Mouse (Mus musculus) T-helper 2 cell (primary cell): Measurements from ENCODE around the gene Tmem269.

Experiments used
- in situ Hi-C: fragments of 300-600 bp; cut with MboI, MseI; formaldehyde crosslinking; loops from one replicate; pipeline ENCODE4 v1.15.1; 2025; ENCODE audit warnings: high pct_unique_total_duplicates

The Tmem269 gene

DNA sequence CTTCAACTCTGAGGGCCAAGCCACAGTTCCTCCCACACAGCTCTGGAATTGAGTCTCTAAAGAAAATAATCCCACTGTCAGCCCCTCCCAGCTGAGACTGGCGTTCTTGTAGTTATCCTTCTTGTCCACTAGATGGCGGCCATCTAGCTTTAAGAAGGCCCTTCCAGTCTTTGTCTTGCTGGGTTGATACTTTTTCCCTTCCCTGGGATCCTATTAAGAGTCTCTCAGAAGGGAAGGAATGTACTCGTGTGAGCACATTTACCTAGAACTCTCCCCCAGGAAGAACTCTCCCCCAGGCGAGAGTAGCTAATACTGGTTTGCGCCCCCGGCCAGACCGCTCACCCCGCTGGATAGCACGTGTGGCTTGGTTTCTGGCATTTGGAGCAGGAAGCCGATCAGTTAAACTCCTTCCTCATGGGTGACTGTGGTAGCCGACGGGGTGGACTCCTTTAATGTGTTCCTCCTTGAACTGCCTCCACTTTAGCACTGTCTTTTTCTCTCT lies 21.2 kb upstream of the Tmem269 start:
- in situ Hi-C loops: loop anchor here (25.0 kb wide), 1 partner anchor 1048 kb away; the partner anchor contains the start of gene Foxo6

- in situ Hi-C loops: loop anchor here (25.0 kb wide), 1 partner anchor 1049 kb away; the partner anchor contains the start of gene Foxo6
Measured at GRCm38 (mm10) chr4:119238661-119239060, 20.6 kb upstream of the Tmem269 start.

- in situ Hi-C loops: loop anchor here (25.0 kb wide), 1 partner anchor 1053 kb away; the partner anchor contains the start of gene Foxo6
Measured at GRCm38 (mm10) chr4:119234348-119234747, 16.3 kb upstream of the Tmem269 start.

GRCm38 (mm10) chr4:119233256-119233901 lies 15.4 kb upstream of the Tmem269 start:
- in situ Hi-C loops: loop anchor here (25.0 kb wide), 1 partner anchor 1054 kb away; the partner anchor contains the start of gene Foxo6

DNA sequence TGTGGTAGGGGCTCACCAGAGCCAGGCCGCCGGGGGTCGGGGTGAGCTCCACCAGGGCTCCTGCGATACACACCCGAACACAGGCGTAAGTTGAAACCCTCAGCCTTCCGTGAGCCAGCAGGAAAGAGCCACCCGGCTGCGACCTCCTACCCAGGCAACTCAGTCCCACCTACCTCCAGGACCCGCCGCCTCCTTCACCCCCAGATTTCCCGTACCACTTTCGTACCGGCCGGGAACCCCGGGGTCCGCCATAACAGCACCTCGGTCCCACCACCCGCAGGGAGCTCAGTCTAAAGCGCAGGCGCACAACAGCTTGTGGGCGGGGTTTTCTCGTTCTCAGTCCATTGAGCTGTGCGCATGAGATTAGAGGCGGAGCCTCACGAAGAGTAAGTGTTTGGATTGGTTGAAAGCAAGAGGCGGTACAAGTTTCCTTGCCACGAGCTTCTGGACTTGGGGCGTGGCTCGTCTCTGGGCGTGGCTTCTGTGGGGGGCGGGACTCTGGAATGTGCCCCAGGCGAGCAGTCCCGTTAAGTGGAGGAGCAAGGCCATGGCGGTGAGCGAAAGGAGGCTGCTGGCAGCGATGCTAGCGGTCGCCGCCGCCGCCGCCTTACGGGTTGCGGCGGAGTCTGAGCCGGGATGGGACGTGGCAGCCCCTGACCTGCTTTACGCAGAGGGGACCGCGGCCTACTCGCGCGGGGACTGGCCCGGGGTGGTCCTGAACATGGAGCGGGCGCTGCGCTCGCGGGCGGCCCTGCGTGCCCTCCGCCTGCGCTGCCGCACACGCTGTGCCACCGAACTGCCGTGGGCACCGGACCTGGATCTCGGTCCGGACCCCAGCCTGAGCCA lies 14.6 kb upstream of the Tmem269 start, which contains the start of the genes AU022252 and P3h1:
Gene AU022252 (minus strand): TSS at position 303 of the 846 bp plus-strand sequence.
Gene P3h1 (plus strand): TSS at position 506 of the 846 bp plus-strand sequence.
- in situ Hi-C loops: loop anchor here (25.0 kb wide), 1 partner anchor 1055 kb away; the partner anchor contains the start of gene Foxo6

DNA sequence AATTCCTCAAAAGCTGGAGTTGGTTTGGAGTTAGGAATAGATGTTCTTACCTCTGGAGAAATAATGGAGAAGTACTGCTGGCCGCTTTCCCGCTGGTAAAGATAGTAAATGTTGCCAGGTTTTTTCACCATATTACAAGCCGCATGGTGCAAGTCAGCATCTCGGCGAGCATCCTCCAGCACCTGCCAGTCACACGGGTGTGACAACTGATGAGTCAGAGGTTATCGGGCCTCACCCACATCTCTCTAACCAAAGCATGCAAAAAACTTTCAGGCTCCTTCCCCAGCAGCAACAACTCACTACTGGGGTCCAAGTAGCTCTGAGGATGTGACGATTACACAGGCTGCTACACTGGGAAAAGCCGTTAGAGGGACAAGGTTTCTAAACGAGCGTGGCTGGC lies 8.7 kb upstream of the Tmem269 start:
- in situ Hi-C loops: loop anchor here (25.0 kb wide), 1 partner anchor 1061 kb away; the partner anchor contains the start of gene Foxo6

- in situ Hi-C loops: loop anchor here (25.0 kb wide), 1 partner anchor 1062 kb away; the partner anchor contains the start of gene Foxo6
Measured at GRCm38 (mm10) chr4:119225719-119226118, 7.7 kb upstream of the Tmem269 start.

GRCm38 (mm10) chr4:119224534-119224933 lies 6.5 kb upstream of the Tmem269 start:
- in situ Hi-C loops: loop anchor here (5.0 kb wide), 1 partner anchor 47 kb away; no protein-coding TSS in a partner anchor

GRCm38 (mm10) chr4:119223696-119224095 lies 5.7 kb upstream of the Tmem269 start:
- in situ Hi-C loops: loop anchor here (5.0 kb wide), 1 partner anchor 46 kb away; no protein-coding TSS in a partner anchor

DNA sequence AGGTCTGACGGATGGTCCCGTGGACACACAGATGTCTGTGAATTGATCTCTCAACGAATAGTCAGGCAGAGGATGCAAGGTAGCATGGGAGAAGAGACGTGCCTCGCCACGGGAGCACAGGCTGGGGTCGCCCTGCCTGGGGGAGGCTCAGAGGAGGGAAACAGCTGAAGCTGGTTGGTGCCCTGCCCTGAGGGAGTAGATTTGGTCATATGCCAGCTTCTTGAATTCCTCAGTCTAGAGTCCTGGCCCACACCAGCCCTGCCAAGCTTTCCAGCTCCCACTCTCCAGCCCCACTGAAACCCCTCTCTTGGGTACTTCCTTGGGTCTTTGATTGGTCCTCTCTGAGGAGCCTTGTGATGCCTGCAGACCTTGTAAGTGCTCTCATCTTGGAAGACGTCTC lies 1.4 kb downstream of the Tmem269 start:
- in situ Hi-C loops: loop anchor here (10.0 kb wide), 1 partner anchor 1428 kb away; no protein-coding TSS in a partner anchor

DNA sequence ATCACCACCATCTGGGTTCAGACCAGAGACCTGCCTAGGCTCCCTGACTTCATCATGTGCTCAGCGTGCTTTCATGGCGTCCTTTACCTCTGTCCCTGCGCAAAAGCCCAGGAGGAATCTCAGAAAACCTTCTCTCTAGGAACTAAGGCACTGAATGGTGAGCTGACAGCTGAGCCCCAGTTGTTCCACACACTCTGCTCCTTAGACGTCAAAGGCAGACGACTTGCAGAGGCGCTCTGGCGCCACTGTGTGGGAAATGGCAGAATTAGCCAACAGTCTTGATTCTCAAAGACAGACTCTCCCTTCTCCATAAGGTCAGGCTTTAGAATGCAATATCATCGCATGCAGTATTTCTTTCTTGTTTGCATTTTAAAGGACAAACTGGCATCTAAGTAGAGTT lies 13.3 kb downstream of the Tmem269 start:
- in situ Hi-C loops: no loop called here

GRCm38 (mm10) chr4:119198105-119198504 lies 19.9 kb downstream of the Tmem269 start:
- in situ Hi-C loops: no loop called here

DNA sequence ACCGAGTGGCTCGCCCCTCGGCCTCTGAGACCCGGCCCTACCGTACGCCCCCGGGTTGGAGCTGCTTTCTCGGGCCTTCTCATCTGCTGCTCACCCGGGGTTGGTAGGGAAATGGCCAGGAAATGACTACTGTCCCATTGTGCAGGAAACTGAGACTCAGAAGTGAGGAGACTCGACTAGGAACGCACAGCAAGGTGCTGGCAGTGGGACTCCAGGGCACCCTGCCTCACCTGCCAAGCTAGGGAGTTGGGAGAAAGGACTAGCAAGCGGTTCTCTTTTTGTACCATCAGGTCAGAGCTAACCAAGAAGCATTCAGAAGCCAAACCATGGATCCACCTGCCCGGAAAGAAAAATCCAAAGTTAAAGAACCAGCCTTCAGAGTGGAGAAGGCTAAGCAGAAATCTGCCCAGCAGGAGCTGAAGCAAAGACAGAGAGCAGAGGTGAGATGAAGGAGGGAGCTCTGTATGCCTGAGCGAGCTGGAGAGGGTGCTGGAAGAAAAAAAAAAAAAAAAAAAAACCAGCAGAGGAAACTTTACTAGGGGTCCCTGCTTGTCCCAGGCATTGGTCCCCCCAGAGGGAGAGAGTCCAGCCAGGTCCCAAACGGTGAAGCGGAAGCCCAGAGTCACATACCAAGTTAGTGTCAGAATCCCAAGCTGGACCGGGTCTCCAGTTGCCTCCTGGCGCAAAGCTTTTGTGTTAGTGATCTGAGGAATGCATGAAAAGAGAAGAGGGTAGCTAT lies 22.3 kb downstream of the Tmem269 start:
- in situ Hi-C loops: no loop called here

- in situ Hi-C loops: no loop called here
Measured at GRCm38 (mm10) chr4:119194909-119195581, 23.0 kb downstream of the Tmem269 start, which contains the start of gene Svbp. TSS of gene Svbp (plus strand) at chr4:119195306.

DNA sequence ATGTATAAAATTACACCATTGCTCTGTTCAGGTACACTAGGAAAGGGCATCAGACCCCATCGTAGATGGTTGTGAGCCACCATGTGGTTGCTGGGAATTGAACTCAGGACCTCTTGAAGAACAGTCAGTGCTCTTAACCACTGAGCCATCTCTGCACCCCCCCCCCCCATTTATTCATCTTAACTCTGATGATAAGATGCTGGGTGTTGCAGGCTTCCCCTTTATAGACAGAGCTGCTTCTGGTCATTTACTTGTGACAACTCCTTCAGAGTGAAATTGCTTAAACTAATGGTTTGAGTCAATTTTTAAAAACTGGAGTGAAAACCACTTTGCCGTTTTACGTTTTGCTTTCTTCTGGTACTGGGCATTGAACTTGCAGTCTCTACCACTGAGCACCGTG lies 25.3 kb downstream of the Tmem269 start:
- in situ Hi-C loops: no loop called here

DNA sequence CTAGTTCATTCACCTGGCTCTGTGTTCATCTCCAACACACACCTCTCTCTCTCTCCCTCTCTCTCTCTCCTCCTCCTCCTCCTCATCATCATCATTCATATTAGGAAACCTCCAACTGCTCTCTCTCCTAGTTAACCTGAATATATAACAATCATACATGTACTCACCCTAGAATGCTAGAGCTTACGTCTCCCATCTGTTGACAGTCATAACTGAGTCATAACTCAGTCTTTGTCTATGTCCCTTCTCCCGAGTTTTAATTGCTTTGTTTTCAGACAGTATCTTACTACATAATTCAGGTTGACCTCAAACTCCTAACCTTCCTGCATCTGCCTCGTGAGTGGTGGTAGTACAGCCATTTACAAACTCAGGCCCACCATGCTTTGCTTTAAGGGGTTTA lies 26.7 kb downstream of the Tmem269 start:
- in situ Hi-C loops: no loop called here

DNA sequence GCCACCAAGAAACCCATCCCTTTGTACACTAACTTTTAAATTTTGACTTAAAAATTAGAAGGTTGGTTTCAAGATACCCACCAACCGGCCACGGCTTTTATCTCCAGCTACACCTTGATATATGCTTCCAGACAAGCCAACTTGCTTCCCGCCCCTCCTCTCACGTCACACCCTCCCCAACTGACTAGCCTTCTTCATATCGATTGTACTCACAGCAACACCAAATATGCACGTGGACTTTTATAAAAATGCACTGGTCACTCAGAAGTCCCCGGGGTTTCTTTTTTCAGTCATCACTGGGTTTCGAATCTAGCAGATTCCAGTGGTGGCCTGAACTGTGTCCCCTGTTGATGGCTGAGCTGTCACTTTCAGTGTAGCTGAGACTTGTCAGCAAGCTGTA lies 27.4 kb downstream of the Tmem269 start:
- in situ Hi-C loops: no loop called here

DNA sequence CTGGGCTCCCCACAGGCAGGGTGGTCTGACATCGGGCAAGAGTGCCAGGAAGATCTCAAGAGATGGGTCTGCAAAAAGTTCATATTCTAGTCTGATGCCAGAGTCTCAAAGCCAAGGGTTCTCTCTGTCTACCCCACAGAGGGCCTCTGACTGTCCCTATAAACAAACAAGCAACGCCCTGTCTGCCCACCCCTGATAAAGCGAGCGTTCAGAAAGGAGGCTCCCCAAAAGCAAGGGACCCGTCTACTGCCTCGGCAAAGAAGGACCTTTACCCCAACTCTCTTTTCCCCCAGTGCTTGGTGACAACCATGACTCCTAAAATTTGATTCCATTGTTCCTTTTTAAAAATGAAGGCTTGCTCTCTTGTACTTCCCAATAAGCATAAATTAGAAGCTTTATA lies 28.2 kb downstream of the Tmem269 start, which contains the start of gene Ermap:
Gene Ermap (minus strand): TSS at position 148 of the 400 bp plus-strand sequence.
- in situ Hi-C loops: no loop called here

GRCm38 (mm10) chr4:119189392-119189791 lies 28.6 kb downstream of the Tmem269 start:
- in situ Hi-C loops: no loop called here

DNA sequence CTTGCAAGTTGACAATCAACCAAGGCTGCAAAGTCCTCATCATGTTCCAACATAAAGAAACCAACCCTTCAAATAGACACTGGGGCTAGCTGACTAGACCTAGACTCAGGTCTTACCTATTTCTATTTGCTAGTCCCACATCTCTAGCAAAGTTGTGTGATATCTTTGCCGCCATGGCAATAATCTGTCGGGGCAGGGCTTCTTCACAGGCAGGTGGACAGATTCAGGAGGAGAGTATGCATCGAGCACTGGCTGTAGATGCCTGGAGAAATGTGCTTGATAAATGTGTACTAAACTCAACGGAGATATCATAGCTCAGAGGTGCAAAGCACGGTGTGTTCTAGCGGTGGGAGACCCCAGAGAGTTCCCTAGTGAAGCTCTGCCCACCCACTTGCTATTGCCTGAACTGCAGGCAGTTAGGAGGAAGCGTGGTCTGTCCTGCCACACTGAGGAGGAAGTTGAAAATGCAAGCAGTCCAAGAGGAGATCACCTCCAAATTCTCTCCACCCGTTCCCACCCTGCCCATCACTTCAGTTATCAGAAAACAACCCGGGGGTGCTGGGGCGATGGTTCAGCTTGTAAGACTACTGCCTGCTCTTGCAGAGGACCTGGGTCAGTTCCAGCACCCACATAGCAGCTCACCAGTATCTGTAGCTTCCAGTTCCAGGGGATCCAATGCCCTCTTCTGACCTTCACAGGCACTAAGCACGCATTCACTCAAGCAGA lies 29.8 kb downstream of the Tmem269 start:
- in situ Hi-C loops: no loop called here
